Mouse (Mus musculus) layer of hippocampus, adult 11-12 months (tissue): Measurements from ENCODE around the gene Dpep3.
"Not testable (repeated sequence)": the region's sequence is repeated elsewhere in the genome, so short reads cannot be mapped to it uniquely, and the experiment has no call there.

Source experiments
- DNase-seq: peaks from one replicate; pipeline ENCODE4 v3.0.0; 2022; ENCODE audit warnings: low spot score

The Dpep3 gene

DNA sequence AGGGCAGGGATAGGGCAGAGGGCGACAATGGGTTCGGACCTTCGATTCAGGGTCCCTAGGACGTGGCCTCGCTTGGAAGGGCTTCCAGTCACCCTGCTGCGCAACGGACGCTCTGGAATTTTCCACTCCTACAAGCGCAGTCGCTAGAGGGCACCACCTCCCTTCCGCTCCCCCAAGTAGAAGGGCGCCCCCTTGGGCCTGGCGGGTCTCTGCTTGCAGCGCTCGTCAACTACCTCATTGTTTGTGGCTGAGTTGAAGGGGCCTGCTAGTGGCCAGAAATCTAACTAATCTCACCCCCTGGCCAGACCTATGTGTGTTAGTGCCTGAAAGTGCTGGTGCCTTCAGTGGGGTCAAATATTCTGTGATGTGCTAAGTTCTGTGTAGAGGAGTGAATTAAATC lies at the start of gene Dpep3:
TSS of gene Dpep3 (minus strand) at position 105 of the 400 bp plus-strand sequence.
- DNase-seq, result no peak

DNA sequence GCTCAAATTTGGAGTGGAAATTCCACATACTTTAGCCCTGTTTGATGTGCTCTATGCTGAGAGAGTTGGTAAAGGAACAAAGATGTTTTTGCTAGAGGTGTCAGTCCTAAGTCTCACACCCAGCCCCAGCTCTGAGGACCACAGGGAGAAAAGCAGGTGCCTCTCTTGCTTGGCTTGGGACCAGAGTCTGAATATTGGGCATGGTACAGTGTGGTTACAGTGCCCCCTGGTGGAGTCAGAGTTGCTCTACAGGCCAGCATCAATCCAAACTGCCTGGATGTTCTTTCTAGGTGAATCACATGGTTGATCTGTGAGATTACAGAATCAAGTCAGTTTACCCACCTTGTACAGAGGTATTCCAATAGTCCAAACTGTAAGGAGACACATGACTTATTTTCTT lies 43.3 kb upstream of the Dpep3 start:
- DNase-seq, result peak; percentile 82

DNA sequence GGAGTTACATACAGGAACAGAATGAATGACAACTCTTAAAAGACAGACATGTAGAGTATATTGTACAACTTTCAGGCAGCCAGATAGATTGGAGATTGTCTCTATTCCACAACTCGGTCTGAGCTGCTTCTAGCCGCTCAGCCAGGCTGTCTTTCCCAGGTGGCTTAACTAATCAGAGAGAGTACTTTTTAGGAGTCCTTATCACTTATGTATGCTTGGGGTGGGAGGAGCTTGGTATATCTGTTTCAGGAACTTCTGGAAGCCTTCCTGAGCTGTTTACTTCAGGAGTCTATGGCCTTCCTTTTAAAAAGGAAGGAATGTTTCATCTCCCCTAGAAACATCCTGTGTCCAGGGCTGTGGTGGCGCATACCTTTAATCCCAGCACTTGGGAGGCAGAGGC lies 38.8 kb upstream of the Dpep3 start:
- DNase-seq, result no peak

DNA sequence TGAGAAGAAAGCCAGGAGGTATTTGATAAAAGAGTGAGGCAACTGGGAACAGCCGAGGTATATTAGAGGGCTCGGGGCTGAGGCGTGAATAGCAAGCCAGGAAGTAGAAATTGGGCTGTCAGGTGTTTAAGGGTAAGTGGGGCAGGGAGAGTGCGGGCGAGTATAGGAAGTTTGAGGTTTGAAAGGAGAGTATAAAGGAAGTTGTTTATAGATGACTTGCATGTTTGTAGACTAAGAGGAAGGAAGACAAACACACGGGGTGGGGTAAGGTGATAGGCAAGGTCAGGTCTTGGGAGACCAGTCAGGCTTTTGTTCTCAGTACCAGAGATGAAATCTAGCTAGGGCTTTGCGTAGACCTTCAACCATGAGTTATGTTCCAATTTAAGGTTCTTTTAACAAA lies 37.9 kb upstream of the Dpep3 start:
- no peak for DNase-seq

DNA sequence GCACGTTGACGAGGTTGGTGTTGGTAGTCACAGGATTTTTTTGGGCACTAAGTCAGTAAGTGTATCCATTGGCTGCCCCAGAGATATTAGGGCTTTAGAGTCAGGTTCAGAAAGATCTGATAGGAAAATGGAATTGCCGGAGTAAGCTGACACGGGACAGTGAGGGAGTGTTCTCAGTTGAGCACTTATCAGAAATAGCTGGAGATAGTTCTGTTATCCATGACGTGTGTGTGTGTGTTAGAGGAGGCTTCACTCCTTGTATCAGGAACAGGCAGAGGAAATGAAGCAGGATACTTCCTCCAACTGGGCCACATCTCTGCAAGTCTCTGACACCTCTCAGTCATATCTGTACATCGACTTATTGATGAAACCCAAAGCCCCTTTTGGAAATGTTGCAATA lies 37.1 kb upstream of the Dpep3 start:
- DNase-seq, result no peak

DNA sequence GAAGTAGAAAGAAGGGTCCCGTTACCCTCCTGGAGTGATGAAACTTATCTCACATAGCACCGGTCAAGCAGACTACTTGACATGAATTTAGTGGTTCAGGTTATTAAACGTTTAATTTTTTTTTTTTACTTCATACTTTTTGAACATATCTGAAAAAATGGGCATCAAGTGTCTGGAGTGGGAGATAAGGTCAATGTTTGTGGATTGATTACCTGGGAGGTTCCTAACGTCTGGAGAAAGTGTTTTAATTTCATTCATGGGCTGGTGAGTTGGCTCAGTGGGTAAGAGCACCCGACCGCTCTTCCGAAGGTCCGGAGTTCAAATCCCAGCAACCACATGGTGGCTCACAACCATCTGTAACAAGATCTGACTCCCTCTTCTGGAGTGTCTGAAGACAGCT lies 33.0 kb upstream of the Dpep3 start:
- DNase-seq, result not testable (repeated sequence)

DNA sequence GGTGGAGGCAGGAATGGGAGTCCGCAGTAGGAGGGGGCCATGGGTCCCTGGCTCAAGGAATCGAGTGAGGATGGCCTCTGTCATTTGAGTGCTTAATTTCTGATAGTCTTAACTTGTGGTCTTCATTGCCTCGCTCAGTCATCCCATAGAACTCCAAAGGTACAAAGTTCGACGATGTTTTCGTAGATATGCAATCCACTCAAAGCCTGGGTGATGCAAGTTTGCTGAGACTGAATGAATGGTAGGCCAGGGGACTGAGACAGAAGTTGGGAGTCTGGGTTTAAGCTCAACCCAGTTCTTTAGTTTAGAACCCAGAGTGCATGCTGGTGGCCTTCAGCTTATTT lies 32.4 kb upstream of the Dpep3 start, which contains the start of gene Ddx28:
TSS of gene Ddx28 (minus strand) at position 240 of the 344 bp plus-strand sequence.
- no peak for DNase-seq

DNA sequence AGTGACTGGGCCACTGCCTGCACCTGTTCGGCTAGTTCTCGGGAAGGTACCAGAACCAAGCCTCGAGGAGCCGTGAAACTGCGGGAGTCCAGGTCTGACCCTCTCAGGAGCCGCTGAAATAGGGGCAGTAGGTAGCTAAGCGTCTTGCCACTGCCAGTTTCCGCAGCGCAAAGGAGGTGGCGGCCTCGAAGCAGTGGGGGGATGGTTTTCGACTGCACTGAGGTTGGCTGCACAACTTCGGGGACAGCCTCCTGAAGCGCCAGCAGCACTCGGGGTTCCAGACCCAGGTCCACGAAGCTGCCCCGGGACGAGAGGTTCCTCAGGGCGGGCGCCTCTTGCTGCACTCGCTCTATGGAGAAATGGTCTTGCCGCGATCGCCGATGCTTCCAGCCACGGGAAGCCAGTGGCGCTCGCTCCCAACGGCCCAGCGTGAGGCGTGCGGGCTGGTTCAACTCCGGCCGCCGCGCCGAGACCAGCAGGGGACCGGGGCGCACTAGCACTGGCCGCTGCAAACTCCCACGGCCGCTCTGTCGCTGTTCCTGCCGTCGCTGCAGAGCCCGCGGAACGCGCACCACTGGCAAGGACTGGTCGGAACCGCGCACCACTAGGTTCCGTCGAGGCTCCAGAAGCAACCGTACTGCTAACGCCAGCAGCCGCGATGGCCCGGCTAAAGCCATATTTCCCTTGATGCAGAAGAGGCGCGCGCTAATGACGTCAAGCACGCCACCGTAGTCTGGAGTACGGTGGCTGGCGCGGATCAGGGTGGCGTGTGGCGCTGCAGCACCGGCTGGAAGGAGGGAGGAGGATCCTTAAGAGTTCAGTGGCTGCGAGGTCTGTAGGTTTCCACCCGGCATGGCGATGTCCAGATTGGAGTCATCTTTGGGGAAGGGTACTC lies 31.8 kb upstream of the Dpep3 start:
- DNase-seq, result peak; percentile 94

DNA sequence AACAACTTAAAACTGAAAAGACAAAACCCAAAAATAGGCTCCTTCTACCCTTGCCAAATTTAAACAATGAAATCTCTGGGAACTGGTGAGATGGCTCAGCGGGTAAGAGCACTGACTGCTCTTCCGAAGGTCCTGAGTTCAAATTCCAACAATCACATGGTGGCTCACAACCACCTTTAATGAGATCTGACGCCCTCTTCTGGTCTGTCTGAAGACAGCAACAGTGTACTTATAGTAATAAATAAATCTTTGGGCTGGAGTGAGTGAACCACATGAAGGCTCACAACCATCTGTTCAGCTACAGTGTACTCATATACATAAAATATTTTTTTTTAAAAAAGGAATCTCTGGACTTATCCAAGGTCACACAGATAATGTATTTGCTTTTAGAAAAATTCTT lies 28.7 kb upstream of the Dpep3 start:
- not testable (repeated sequence) for DNase-seq

DNA sequence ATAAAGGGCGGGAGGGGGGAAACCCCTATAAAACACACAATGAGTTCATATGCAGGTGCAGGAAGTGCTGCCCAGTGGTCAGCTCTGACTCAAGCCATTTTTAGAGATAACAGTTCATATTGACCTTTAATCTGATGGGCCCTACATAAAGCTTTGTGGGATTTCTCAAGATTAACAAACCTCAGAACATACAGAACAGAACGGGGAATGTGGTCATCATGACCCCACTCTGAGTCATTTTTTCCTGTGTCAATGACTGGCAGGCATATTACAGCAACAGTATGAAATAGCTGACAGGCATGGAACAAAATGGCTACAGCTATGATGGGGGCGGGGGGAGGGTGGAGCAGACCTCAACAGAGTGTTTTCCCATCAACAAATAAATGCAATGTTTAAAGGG lies 27.9 kb upstream of the Dpep3 start:
- DNase-seq, result no peak

DNA sequence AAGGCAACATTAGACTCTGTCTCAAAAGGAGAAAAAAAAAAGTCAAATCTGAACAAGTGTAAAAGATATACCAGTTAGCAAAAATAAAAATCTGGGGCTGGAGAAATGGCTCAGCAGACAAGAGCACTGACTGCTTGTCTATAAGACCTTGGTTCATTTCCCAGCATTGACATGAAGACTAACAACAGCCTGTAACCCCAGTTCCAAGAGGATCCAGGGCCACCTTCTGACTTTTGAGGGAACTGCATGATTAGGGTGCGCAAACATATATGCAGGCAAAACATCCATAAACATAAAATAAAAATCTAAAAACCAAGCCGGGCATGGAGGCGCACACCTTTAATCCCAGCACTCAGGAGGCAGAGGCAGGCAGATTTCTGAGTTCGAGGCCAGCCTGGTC lies 27.2 kb upstream of the Dpep3 start:
- no peak for DNase-seq

DNA sequence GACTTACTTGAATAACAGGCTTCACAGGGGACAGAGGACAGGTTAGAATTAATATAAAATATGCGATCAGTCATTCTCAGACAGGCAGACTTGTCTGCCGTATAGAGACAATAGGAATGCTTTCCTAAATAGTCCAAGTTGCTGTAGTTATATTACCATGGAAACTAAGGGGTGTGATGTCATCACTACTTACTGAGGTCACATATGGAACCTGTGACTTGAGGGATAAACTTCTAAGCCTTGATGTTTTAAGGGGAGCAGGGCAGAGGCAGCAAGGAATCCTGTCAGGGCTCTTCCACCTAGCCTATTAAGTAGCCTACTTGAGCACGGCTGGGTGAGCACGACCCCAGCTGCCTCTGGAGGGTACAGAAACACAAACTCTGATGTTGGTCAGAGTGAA lies 26.6 kb upstream of the Dpep3 start, which contains the start of gene Dpep2nb:
TSS of gene Dpep2nb (minus strand) at position 101 of the 400 bp plus-strand sequence.
- no peak for DNase-seq

DNA sequence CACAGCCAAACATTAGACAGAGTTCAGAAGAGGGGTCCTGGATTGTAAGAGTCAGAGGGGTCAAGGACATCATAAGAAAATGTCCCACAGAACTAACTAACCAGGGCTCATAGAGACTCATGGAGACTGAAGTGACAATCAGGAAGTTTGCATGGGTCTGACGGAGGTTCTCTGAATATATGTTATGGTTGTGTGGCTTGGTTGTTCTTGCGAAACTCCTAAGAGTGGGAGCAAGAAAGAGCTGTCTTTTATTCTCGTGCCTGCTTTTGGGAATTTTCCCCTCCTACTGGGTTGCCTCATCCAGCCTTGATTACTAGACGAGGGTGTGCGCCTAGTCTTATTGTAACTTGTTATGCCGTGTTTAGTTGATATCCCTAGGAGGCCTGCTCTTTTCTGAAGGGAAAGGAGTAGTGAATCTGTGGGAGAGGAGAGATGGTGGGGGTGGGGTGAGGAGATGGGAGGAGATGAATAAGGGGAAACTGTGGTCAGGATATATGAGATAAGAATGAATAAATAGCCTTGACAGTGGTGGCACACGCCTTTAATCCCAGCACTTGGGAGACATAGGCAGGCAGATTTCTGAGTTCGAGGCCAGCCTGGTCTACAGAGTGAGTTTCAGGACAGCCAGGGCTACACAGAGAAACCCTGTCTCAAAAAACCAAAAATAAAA lies 25.4 kb upstream of the Dpep3 start:
- no peak for DNase-seq

DNA sequence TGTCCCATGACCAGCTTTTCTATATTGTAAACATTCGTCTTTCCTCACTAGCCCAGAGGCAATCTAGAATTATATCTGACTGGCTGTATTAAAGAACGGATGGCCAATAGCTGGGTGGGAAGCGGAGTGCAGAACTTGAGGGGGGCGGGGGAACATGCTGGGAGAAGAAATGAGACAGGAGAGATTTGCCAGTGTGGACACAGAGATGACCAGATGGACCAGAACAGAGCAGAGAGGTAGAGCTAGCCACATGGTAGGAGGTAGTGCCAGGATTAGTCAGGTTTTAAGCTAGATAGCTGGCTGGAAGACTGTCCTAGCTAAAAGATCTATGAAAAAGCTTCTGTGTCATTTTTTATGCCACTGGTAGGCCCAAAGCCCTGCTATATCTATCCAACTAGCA lies 22.7 kb upstream of the Dpep3 start:
- no peak for DNase-seq

DNA sequence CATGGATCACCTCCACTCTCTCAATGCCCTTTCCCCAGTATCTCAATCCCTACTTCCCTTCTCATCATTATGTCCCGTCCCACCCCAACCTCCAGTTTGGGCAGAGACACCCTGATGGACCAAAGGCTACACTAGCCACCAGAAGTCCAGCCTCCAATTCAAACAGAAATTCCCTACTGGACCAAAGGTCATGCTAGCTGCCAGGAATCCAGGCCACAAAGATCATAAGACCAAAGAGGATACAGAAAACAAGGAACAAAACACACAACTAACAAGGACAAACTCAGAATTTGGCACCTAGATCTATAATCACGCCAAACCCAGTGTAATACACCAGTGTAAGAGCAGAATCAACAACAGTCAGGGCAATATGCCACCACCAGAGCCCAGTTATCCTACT lies 19.7 kb upstream of the Dpep3 start:
- no peak for DNase-seq

DNA sequence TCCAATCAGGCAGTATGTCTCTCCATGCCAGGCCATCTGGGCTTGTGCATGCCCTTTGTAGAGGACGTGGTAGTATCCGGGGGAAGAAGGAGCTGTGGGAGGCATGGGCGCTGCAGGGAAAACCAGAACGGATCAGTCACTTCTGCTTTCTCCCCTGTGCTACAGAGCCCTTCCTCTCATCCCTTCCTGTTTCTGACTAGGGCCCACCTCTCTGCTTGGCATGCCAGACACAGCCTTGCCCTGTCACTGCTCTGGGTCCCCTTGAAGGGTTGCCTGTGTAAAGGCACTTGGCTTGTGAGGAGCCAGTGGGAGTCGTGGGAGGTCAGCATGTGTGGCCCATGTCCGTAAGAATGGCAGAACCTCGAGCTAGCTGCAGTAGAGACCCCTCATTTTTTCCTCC lies 17.1 kb upstream of the Dpep3 start:
- peak; percentile 12 for DNase-seq

DNA sequence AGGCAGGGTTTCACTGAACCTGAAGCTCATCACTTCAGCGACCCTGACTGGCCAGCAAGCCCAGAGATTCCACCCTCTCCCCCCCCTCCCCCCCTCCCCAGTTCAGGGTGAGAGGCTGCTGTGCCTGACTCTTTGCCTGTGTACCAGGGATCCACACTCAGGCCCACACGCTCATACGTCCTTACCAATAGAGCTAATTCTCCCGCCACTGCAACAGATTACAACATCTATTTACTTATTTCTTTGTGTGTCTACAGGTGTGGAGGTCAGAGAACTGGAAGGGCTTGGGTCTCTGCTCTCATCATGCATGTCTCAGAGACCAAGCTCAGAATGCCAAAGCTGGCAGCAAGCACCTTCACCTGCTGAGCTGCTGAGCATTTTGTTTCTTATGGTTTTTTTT lies 14.0 kb upstream of the Dpep3 start:
- DNase-seq, result no peak

DNA sequence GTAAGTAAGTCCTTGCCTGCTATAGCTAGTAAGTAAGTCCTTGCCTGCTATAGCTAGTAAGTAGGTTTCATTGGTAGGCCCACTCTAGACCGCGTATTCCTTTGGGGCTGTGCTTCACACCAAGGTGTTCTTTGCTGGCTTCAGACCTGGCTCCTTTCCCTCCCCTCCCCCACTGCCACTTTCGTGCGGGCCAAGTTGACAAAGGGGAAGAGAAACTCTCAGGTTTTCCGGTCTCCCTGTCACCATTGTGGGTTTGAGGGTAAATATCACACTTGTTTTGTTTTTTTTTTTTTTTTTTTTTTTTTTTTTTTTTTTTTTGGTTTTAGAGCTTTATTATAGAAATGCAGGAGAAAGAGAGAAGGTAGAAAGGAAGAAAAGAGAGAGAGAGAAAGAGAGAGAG lies 13.3 kb upstream of the Dpep3 start:
- no peak for DNase-seq

DNA sequence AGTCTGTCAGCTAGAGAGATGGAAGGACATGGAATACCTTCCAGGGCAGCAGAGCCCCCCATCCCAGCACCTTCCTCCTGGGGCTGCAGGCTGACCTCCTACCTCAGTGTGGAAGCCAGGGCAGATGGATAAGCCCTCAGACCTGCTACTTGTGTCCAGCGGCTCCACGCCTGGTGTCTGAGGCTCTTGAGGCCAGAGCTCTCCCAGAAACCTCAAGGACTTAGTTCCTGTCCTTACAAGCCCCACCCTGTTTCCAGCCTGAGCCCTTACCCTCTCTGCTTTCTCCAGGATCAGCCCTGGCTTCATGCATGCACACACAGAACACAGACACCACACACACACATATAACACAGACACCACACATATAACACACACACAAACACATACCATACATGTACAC lies 12.3 kb upstream of the Dpep3 start:
- DNase-seq, result no peak

DNA sequence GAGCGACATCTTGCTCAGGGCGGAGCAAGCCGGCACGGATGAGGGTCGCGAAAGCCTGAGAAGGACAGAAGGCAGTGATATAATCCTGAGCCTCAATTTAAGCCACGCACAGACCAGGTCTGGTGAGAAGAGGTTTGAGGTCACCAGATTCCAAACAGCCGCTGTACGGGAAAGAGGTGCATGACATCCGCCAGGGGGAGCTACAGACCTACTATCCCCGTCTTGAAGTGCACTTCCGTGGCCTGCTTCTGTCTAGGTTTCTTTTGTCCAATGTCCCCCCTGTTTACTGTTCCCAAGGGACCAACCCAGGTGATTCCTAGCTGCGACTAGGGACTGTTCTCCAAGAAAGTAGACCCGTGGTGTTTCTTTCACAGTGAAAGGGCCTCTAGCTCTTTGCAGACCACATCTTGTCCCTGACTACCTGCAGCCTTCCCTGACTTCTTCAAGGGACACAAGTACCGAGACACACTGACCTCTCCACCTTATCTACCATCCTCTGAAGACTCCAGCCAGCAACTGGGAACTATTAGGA lies 11.7 kb upstream of the Dpep3 start, which contains the start of gene Dus2:
TSS of gene Dus2 (plus strand) at position 482 of the 532 bp plus-strand sequence.
- peak; percentile 70 for DNase-seq

DNA sequence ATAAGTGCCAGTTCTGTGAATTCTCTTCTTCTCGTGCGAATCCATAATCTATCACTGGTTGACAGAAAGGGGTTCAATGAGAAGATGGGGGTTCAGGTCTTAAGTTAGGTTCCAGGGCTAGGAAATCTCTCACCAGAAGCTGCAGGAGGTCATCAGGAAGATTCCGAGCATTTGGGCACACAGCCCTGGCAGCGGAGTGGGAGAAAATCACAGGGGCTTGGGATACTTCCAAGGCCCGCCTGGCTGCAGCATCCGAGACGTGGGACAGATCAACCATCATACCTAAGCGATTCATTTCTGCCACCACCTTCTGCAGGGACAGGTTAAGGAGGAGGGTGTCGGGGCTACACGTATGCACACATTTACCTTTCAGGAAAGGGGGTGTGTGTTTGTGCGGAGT lies 9.3 kb upstream of the Dpep3 start:
- no peak for DNase-seq

DNA sequence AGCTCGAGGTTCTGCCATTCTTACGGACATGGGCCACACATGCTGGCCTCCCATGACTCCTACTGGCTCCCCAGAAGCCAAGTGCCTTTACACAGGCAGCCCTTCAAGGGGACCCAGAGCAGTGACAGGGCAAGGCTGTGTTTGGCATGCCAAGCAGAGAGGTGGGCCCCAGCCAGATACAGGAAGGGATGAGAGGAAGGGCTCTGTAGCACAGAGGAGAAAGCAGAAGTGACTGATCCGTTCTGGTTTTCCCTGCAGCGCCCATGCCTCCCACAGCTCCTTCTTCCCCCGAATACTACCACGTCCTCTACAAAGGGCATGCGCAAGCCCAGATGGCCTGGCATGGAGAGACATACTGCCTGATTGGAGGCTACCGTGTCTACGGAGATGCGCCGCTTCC lies 4.2 kb upstream of the Dpep3 start:
- DNase-seq, result not testable (repeated sequence)

DNA sequence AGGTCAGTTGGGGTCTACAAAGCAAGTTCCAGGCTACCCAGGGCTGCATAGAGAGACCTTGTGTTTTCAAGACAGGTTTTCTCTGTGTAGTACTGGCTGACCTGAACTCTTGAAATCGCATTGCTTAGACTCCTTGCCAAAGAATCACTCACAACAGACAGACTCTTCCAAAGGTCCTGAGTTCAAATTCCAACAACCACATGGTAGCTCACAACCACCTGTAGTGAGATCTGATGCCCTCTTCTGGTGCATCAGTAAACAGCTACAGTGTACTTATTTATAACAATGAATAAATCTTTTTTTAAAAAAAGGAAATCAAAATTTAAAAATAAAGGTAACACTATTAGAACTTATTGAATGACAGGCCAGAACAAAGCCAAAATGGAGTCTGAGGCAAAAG lies 1.9 kb upstream of the Dpep3 start:
- DNase-seq, result no peak
